Mouse (Mus musculus): Measurements from ENCODE around the gene Cfap97d2. TPM values are rescaled to one million over a fixed set of nuclear protein-coding genes. Genes with fewer than 3 reads are reported as not detected.

Cfap97d2 gene
- total RNA-seq, 2 experiments from 2014 or later: 0.75 to 1.5 TPM

Other genes with a start within 250 kb of the Cfap97d2 start
- gene Gas6, start 211.4 kb upstream of the Cfap97d2 start, total RNA-seq (2021): 100 to 1,000 TPM; 125 to 126 TPM
- under 1 TPM in 1 of 2 experiments, not detected in 1; 0.34 TPM for gene 1700029H14Rik, start 143.4 kb upstream of the Cfap97d2 start, total RNA-seq (2021)
- 10 to 100 TPM; 55.6 to 56.9 TPM for gene Rasa3, start 28.3 kb upstream of the Cfap97d2 start, total RNA-seq (2021)
- 10 to 100 TPM; 60.7 to 67.1 TPM for gene Cdc16, start 51.8 kb downstream of the Cfap97d2 start, total RNA-seq (2021)
- gene Upf3a, start 79.7 kb downstream of the Cfap97d2 start, total RNA-seq (2021): 10 to 100 TPM; 35.5 to 38.4 TPM
- gene AF366264, start 132.5 kb downstream of the Cfap97d2 start, total RNA-seq (2021): not detected
- 10 to 100 TPM; 37.5 to 37.7 TPM for gene Champ1, start 163.8 kb downstream of the Cfap97d2 start, total RNA-seq (2021)
- 10 to 100 TPM; 31.3 to 31.6 TPM for gene Coprs, start 184.4 kb downstream of the Cfap97d2 start, total RNA-seq (2021)